Mouse (Mus musculus) hindbrain, embryonic 10.5 days (tissue): ENCODE data around the gene Arih2. TPM values are rescaled to one million over a fixed set of nuclear protein-coding genes. Genes with fewer than 3 reads are reported as not detected.
A peak's percentile ranks its signal among the peaks of the same experiment; 100 is the strongest.

ENCODE experiments used
- DNase-seq: peaks from one replicate; pipeline ENCODE4 v3.0.0-alpha.2; 2017; ENCODE audit warnings: low spot score
- H3K27ac ChIP-seq: fragments of 300-500 bp; sonication (generic); 2 replicates; pipeline ENCODE4 v1.5.1; 2016; ENCODE audit warnings: mild to moderate bottlenecking, moderate library complexity
- H3K27me3 ChIP-seq: fragments of 300-500 bp; sonication (generic); 2 replicates; pipeline ENCODE4 v1.6.1; 2016; ENCODE audit warnings: mild to moderate bottlenecking; ENCODE audit not compliant: poor library complexity, insufficient read depth, severe bottlenecking
- H3K36me3 ChIP-seq: fragments of 300-500 bp; sonication (generic); 2 replicates; pipeline ENCODE4 v1.6.1; 2016; ENCODE audit warnings: mild to moderate bottlenecking, moderate library complexity
- H3K4me1 ChIP-seq: fragments of 300-500 bp; sonication (generic); replicated peaks from 2 replicates; pipeline ENCODE4 v1.6.1; 2016; ENCODE audit warnings: mild to moderate bottlenecking
- H3K4me3 ChIP-seq: fragments of 300-500 bp; sonication (generic); 2 replicates; pipeline ENCODE4 v1.5.1; 2016; ENCODE audit warnings: mild to moderate bottlenecking, moderate library complexity
- H3K9me3 ChIP-seq: fragments of 300-500 bp; sonication (generic); 2 replicates; pipeline ENCODE4 v1.6.1; 2016; ENCODE audit warnings: mild to moderate bottlenecking, moderate library complexity
- WGBS: fragments of 180-500 bp; shearing (Covaris S2); methylation state at CpG from one replicate; pipeline ENCODE4 v1.1.7; 2016; 5-methylcytosine and 5-hydroxymethylcytosine counted together
- polyA plus RNA-seq: library from polyadenylated mRNA; unstranded; fragments of >200 nt; fragmentation: Nextera tagmentation; extraction: Ambion mirVana; gene quantifications from 2 replicates; pipeline ENCODE4 v1.2.1, GENCODE M21; 2016

The Arih2 gene
- 56.4 and 58.8 TPM in 2 replicates for polyA plus RNA-seq

- Histone ChIP-seq H3K27me3 (no peaks in the 10 kb centered on the region), H3K27ac (peak within 1 kb of the TSS; percentile 91), H3K9me3 (no peaks in the 10 kb centered on the region), H3K36me3 (peaks cover 11% of the 10 kb centered on the region), H3K4me3 (peak within 1 kb of the TSS; percentile 98), H3K4me1 (peaks cover 21% of the 10 kb centered on the region)
- DNase-seq: peak; percentile 92
- WGBS: under 1% methylated on average over 111 of the region's 112 CpGs
Measured at GRCm38 (mm10) chr9:108648611-108649560, at the start of gene Arih2. Gene Arih2, minus strand, starts transcription at chr9:108649386.

- H3K27me3 ChIP-seq: peaks cover 32% of the 10 kb centered on the region
- H3K36me3 ChIP-seq: peaks cover 5% of the 10 kb centered on the region; the same call in 1 of the 2 replicates
- H3K4me1 ChIP-seq: peaks cover 38% of the 10 kb centered on the region
- no peak overlapping the region for H3K4me3 ChIP-seq
- H3K9me3 ChIP-seq: no peaks in the 10 kb centered on the region
- DNase-seq: no peak
- no peak overlapping the region for H3K27ac ChIP-seq
- 83% methylated on average over 1 of the region's 1 CpGs for WGBS
Measured at GRCm38 (mm10) chr9:108694533-108694932, 45.3 kb upstream of the Arih2 start.

- H3K9me3 ChIP-seq: no peaks in the 10 kb centered on the region
- DNase-seq: no peak
- H3K4me3 ChIP-seq: peak overlapping the region; percentile 24
- H3K4me1 ChIP-seq: peaks cover 44% of the 10 kb centered on the region
- H3K27ac ChIP-seq: no peak overlapping the region
- H3K27me3 ChIP-seq: peaks cover 32% of the 10 kb centered on the region
- 81% methylated on average over 4 of the region's 4 CpGs for WGBS
- peaks cover 5% of the 10 kb centered on the region; the same call in 1 of the 2 replicates for H3K36me3 ChIP-seq
Measured at GRCm38 (mm10) chr9:108693946-108694345, 44.8 kb upstream of the Arih2 start.

GRCm38 (mm10) chr9:108692226-108693041 lies 43.2 kb upstream of the Arih2 start:
- WGBS: under 1% methylated on average over 92 of the region's 92 CpGs
- peaks cover 59% of the 10 kb centered on the region for H3K4me1 ChIP-seq

GRCm38 (mm10) chr9:108691846-108692225 lies 42.6 kb upstream of the Arih2 start:
- no peaks in the 10 kb centered on the region for H3K36me3 ChIP-seq
- H3K4me1 ChIP-seq: peaks cover 65% of the 10 kb centered on the region
- DNase-seq: peak; percentile 87
- peak overlapping the region; percentile 90 for H3K27ac ChIP-seq
- H3K9me3 ChIP-seq: no peaks in the 10 kb centered on the region
- H3K27me3 ChIP-seq: peaks cover 36% of the 10 kb centered on the region
- H3K4me3 ChIP-seq: peak overlapping the region; percentile 79
- under 1% methylated on average over 42 of the region's 42 CpGs for WGBS

More at GRCm38 (mm10) chr9:108692226-108693041, 43.2 kb upstream of the Arih2 start:
- H3K4me3 ChIP-seq: peak overlapping the region; percentile 79
- H3K36me3 ChIP-seq: no peaks in the 10 kb centered on the region
- peaks cover 36% of the 10 kb centered on the region for H3K27me3 ChIP-seq
- peak; percentile 71 for DNase-seq
- H3K27ac ChIP-seq: peak overlapping the region; percentile 90
- H3K9me3 ChIP-seq: no peaks in the 10 kb centered on the region

GRCm38 (mm10) chr9:108691371-108691770 lies 42.2 kb upstream of the Arih2 start:
- Histone ChIP-seq H3K27me3 (peaks cover 36% of the 10 kb centered on the region), H3K4me3 (peak overlapping the region; percentile 79), H3K36me3 (no peaks in the 10 kb centered on the region), H3K4me1 (peaks cover 70% of the 10 kb centered on the region), H3K27ac (peak overlapping the region; percentile 90), H3K9me3 (no peaks in the 10 kb centered on the region)
- 72% methylated on average over 8 of the region's 8 CpGs for WGBS
- peak; percentile 7 for DNase-seq

- Histone ChIP-seq H3K9me3 (no peaks in the 10 kb centered on the region), H3K4me1 (peaks cover 73% of the 10 kb centered on the region), H3K36me3 (no peaks in the 10 kb centered on the region), H3K27ac (peak overlapping the region; percentile 90; the same call in 1 of the 2 replicates), H3K4me3 (no peak overlapping the region), H3K27me3 (peaks cover 36% of the 10 kb centered on the region)
- DNase-seq: no peak
- WGBS: 92% methylated on average over 6 of the region's 6 CpGs
Measured at GRCm38 (mm10) chr9:108690914-108691313, 41.7 kb upstream of the Arih2 start.

GRCm38 (mm10) chr9:108689993-108690392 lies 40.8 kb upstream of the Arih2 start:
- Histone ChIP-seq H3K4me3 (no peak overlapping the region), H3K27me3 (peaks cover 36% of the 10 kb centered on the region), H3K36me3 (peaks cover 5% of the 10 kb centered on the region; the same call in 1 of the 2 replicates), H3K9me3 (no peaks in the 10 kb centered on the region), H3K27ac (no peak overlapping the region), H3K4me1 (peaks cover 73% of the 10 kb centered on the region)
- DNase-seq: no peak
- WGBS: 77% methylated on average over 1 of the region's 1 CpGs

GRCm38 (mm10) chr9:108689106-108689505 lies 39.9 kb upstream of the Arih2 start, which contains the start of gene Prkar2a:
Gene Prkar2a, plus strand, starts transcription at chr9:108689314.
- 24% methylated on average over 1 of the region's 1 CpGs for WGBS
- no peak within 1 kb of the TSS for H3K4me3 ChIP-seq
- H3K27me3 ChIP-seq: peaks cover 32% of the 10 kb centered on the region
- DNase-seq: peak; percentile 69
- no peaks in the 10 kb centered on the region for H3K9me3 ChIP-seq
- peak within 1 kb of the TSS; percentile 64 for H3K27ac ChIP-seq
- peaks cover 70% of the 10 kb centered on the region for H3K4me1 ChIP-seq
- peaks cover 10% of the 10 kb centered on the region; the same call in 1 of the 2 replicates for H3K36me3 ChIP-seq

- peaks cover 14% of the 10 kb centered on the region; the same call in 1 of the 2 replicates for H3K36me3 ChIP-seq
- no peaks in the 10 kb centered on the region for H3K9me3 ChIP-seq
- 81% methylated on average over 9 of the region's 9 CpGs for WGBS
- no peak for DNase-seq
- no peak overlapping the region for H3K4me3 ChIP-seq
- H3K27ac ChIP-seq: peak overlapping the region; percentile 35; the same call in 1 of the 2 replicates
- H3K4me1 ChIP-seq: peaks cover 64% of the 10 kb centered on the region
- peaks cover 26% of the 10 kb centered on the region for H3K27me3 ChIP-seq
Measured at GRCm38 (mm10) chr9:108688451-108688850, 39.3 kb upstream of the Arih2 start.

- 63% methylated on average over 2 of the region's 2 CpGs for WGBS
- Histone ChIP-seq H3K36me3 (peaks cover 21% of the 10 kb centered on the region), H3K27me3 (peaks cover 18% of the 10 kb centered on the region), H3K4me1 (peaks cover 57% of the 10 kb centered on the region), H3K9me3 (no peaks in the 10 kb centered on the region), H3K27ac (0 out of 2 replicates have a peak overlapping the region, but pooled peaks have one; percentile 35), H3K4me3 (no peak overlapping the region)
- DNase-seq: no peak
Measured at GRCm38 (mm10) chr9:108687686-108688085, 38.5 kb upstream of the Arih2 start.

- no peak overlapping the region for H3K27ac ChIP-seq
- H3K27me3 ChIP-seq: peaks cover 16% of the 10 kb centered on the region
- peaks cover 52% of the 10 kb centered on the region for H3K4me1 ChIP-seq
Measured at GRCm38 (mm10) chr9:108687181-108687580, 38.0 kb upstream of the Arih2 start.

More at GRCm38 (mm10) chr9:108687181-108687580, 38.0 kb upstream of the Arih2 start:
- Histone ChIP-seq H3K4me3 (no peak overlapping the region), H3K9me3 (no peaks in the 10 kb centered on the region), H3K36me3 (peaks cover 26% of the 10 kb centered on the region)
- DNase-seq: no peak
- 80% methylated on average over 6 of the region's 6 CpGs for WGBS
